Mouse (Mus musculus) embryo, embryonic 10 days (tissue): ENCODE measurements around the gene Mx1.

Experiments used
- DNase-seq: peaks from one replicate; pipeline ENCODE4 v3.0.0-alpha.2; 2015; ENCODE audit warnings: low spot score

Gene Mx1

DNA sequence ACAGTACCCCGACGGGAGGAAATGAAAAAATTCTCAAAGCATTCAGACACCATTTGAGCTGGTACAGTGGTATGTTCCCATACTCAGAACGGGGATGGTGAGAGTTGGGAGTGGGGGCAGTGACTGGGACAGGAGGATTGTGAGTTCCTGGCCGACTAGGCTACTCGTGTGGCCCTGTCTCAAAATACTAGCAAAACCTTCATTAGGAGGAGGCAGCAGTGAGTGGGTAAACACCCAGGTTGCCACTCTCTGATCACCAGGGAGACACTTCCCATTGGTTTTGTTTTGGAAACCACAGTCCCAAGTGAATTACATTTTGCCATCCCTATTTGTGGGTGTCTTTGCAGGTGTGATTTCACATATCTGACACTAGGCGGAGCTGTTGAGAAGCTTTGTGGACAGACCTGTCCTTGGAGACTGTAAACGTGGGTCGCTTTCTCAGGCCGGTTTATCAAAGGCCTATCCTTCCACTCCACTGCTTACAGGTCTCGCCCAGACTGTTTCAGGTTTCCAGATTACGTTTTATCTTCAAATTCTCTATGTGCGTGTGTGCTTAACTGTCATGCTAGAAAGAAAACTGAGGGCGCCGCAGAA, 18.9 kb downstream of the Mx1 start:
- peak; percentile 87 for DNase-seq

DNA sequence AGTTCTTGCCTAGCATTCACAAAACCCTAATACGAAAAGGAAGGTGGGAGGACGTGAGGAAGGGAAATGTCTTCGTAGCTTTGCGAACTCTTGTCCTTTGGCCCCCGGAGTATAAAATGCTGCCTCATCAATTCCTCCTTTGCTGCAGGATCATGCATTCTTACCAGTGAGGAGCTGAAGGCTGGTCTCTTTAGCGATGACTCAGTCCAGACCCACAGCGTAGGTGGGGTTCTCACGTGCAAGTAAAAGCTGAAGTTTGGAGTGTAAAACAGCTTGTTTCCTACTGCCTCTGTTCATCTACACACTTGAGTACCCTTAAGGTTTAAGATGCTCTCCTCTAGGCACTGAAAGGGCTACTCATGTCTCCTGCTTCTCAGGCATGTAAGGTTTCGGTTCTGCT, 20.7 kb downstream of the Mx1 start:
- DNase-seq, result no peak

DNA sequence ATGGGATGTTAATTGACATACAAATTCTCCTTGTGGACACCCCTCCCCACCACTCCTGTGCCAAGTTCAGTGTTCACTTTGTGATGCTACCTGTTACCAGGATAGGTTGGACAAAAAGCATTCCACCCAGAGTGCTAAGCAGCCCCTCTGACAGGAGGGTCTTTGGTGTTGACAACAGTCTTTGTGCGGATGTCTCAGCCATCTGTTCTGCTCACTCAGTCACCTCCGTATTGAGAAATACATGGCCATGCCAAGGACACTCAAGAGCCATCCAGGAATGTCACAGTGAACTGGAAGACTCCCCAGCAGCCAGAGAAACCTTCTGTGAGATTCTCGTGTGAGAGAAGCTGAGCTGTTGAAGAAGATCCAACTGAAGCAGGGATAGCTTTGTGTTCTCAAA, 24.5 kb downstream of the Mx1 start:
- no peak for DNase-seq

DNA sequence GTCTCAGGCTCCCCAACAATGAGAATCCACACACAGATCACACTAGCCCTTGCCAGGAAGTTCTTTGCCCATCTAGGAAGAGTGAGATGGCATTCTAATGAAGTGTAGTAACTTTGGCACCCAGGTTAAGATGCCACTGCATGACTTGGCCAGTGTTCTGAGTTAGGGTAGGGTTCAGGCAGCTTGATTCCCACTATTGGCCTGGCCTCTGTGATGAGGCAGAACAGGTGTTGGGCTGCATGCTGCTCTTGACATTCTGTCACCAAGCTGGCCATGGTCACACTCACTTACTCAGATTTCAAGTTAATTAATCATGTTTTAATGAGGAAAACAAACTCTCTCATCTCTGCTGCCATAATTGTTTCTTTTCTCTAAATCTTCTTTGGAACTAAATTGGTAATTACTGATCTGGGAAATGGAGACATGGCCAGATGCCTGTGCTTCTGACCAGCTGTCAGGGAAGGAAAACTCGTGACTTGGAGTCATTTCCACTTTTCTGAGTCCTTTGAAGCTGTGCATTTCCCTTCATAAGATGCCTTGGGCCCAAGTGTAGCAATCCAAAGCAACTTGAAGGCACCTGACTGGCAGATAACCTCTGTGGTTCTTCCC, 25.2 kb downstream of the Mx1 start:
- no peak for DNase-seq

DNA sequence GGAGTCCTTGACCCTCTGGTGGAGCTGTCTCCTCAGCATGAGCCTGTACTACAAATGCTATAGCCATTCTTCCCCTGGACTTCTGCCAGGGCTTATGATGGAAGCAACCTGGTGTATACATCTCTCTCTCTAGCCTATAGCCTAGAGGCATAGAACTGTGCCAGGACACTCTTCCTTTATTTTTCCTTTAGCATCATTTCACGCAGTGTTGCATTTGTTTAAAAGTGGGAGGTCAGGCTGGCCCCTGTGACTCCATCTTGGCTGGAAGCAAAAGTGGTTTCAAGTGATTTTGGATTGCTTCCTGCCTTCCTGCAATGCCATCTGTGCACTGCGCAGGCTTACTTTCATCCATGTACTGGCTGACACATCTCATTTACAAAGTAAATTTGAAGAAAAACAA, 28.5 kb downstream of the Mx1 start:
- no peak for DNase-seq

DNA sequence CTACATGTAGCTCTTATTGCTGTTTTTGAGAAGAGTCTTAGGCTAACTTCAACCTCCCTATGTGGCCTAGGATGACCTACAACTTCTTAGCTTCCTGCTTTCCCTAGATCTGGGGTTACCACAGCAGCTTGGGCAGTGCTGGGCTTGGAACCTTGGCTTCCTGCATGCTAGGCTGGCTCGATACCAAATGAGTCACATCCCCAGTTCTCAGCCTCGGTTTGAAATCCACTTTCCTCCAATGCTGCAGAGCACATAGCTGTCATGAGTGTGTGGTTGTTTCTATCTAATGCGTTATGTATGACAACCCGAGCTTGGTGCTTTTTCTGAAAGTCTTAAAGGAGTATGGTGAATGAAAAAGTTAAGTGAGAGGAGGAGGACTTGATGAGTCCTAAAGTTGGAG, 31.4 kb downstream of the Mx1 start:
- DNase-seq, result no peak

DNA sequence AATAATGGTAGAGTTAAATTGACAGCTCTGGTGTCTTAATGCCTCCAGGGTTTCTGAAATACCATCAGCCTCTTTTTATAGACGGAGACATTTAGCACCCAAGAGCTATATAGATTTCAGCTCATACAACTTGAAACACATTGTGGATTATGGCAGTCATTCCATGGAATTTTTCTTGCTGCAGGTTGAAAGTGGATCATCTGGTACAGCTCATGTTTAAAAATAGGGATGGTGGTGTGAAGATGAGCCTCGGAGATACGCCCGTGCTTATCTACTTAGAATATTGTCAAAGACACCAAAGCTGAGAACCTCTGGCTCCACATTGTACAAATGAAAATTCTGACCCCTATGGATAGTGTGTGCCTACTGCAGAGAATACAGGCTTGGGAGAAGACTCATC, 32.6 kb downstream of the Mx1 start:
- no peak for DNase-seq

DNA sequence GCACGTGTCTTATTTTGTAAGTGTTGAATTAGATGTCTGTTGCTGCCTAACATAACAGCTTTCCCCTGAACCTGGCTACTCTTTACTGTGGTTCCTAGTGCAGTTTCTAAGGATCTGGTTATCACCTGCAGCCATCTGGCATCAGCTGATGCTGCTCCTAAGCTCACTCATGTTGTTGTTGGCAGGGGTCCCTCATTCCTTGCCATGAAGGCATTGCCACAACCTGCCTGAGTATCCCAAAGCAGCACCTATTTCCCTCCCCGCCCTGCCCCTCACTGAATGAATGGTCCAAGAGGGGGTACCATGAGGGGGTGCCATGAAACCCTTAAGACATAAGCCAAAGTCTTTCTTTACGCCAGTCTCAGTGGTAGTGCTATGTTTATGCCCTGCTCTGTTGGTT, 34.7 kb downstream of the Mx1 start:
- no peak for DNase-seq

DNA sequence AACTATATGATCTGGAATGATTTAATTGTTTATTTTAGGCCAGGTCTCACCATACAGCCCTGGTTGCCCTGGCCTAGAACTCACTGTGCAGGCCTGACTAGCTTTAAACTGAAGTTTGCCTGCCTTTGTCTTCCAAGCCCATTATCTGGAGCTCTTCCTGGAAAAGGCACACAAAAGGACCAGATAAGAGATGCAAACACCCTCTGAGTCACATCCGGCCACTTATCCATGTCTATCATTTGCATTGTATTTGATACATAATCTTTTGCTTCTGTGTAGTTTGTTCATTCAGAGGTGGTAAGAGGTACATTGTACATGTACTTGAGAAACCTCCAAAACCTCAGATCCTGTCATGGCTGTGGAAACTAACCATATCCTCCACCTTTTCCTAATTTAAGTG, 39.1 kb downstream of the Mx1 start:
- no peak for DNase-seq

DNA sequence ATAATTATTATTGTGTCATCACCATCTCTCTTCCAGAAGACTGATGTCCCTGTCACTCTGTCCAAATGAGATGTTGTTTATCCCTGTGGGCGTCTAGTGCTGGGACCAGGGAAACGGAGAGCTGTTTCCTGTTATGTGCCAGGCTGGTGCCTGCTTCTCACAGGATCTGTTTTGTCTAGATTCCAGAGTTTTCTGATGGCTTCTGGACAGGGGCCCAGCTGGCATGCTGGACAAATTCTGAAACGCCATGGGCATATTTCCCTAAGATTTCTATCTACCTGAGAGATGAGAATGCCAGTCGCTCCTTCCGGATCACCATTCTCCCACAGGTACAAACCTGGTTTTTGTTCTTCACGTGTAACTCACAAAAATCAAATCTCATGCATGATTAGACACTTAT, 41.0 kb downstream of the Mx1 start:
- no peak for DNase-seq

DNA sequence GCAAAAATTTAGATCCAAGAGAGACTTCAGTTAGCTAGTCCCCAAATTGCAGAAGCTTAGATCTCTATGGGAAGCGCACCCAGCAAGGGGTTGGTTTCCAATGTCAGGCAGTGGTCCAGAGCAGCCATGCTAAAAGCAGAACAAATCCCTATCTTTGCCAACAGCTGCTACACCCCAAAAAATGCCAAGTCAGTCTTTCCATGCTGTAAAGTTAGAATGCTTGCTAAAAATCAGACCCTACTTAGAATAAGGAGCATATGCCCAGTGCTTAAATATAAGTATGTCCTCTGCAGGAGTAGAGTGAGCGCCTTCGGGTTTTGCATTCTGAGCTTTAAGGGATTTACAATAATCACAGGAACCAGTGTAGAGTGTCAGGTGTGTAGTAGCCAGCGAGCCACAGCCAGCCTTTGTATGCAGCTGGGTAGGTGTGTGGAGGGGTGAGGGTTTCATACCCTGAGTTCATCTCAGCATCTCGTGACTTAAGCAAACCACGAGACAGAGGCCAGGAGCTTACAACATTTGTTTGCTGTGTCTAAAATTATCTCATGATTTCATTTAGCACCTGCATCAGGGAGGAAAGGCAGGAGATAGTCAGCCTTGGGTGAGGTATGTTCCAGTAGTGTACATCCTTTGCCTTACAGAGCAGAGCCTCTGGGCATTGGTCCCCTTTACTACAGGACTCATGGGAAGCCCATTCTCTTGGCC, 43.8 kb downstream of the Mx1 start:
- DNase-seq, result no peak

DNA sequence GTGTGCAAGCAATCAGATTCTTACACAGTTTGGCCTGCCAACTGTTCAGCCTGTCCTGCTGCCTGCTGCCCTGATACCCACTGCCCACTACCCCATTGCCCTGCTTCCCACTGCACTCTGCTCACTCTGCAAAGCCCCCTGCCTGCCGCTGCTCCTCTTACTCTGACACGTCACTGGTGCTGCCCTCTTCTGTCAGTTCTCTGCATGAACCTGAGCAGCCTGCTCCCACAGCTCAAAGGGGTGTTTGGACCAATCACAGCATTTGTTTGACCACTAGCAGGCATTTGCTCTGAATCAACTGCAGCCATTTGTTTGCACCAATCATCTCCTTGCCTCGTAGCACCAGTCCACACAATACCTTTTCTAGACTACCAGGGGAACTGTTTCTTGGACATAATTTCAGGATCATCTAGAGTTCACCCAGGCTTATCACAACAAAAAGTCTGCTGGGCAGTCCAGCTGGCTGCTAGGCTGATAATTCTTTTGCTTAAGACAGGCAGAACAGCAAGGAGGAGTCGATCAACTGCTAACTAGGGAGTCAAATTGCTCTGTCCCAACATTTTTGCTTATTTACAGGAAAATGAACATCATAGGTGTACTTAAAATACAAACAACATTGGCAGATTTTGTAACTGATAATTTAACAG, 44.7 kb downstream of the Mx1 start:
- DNase-seq, result peak; percentile 88

DNA sequence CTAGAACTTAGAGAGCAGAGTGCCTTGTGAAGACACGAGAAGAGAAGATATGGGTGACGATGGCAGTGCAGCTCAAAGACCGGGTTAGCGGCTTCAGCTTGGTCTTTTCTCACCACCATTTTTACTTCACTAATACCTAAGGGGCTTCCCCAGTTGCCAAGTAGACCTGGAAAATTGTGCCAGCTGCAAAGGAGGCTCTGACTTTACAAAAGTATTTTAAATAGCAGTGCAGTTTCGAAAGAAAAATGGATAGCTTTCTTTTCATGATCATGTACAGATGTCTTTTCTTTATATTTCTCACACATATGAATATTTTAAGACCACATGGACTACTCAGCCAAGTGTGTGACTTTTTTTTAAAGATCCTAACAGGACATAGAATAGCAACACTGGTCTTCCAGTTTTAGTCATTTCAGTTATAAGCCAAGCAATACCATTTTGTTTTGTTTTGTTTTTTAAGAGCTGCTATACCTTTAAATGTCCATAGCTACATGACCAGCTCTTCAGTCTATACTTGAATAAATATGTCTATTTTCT, 57.2 kb downstream of the Mx1 start:
- no peak for DNase-seq

DNA sequence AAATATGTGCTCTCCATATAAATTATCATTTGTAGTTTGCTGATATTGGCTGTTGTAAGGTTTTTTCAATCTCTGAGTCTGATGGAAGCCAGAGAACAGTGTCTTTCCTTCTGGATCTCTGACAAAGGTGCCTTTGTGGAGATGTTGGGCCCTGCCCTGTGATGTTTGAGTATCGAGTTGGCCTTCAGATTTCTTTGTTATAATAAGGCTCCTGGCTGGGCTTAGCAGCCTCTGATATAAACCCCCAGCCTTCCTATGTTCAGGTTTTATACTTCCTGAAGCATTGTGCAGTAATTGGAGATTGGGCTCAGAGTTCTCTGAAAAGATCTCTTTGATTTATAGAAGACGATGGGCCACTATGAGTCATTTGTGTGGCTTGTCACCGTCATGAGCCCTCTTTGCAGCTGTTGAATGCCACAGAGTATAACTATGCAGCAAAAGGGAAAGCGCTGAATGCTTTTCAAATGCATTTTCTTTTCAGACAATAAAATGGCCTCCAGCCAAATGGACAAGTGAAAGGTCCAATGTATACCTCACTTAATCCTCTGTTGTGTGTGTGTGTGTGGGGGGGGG, 60.4 kb downstream of the Mx1 start:
- no peak for DNase-seq

DNA sequence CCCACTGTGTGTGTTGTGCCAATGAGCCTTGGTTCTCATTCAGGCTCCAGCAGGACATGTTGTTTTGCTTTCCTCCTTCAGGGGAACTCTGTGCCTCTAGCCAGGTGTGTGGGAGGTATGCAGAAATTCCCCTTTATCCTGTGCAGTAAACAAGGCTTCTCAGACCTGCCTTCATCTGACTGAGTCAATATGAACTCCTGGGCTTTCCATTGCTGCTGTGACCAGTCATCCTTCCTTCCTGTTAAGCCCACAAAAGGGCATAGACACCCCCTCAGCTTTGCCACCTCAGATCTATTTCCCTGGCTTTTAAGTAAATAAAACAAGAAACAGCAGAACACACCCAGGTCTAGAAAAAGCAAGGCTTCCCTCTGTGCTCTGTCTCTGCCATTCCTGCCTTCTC, 61.0 kb downstream of the Mx1 start:
- DNase-seq, result no peak

DNA sequence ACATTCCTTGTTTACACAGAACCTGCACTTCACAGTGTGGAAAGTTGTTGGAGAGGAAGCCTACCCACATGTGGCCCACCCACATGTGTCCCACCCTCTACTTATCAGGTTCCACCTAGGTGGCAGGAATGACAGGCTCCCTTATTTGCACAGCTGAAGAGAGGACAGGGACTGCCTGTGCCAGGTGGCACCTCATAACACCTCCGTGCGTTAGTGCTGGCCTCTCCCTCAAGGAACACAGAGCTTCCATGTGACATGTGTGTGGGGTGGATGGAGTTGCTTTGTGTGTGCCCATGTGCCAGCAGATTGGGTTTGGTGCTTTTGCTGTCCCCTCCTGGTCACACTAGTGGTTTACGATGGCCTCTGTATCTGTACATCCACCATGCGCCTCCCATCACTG, 62.7 kb downstream of the Mx1 start:
- DNase-seq, result no peak

DNA sequence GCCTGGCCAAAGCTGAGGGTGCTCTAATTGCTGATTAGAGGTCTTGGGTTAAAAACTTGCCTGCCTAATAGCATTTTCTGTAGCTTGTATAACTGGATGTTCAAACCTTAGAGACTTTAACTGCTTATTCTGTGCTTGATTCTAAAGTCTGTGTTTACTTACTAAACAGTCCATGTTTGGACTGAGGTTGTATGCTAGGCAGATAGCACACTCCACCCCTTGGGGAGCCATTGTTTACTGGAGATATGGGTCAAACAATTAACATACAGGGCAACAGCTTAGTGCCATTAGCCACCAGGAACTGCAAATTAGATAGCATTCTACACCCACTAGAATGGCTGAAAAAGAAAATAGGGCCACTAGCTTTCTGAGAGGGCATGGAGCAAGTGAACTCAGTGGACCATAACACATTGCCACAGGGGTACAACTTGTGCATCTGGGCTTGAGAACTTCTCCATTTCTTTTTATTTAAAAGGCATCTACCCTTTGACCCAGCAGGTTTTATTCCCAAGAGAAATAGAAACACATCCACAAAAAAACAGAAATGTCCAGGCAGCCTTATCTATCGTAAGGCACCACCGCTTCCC, 64.7 kb downstream of the Mx1 start:
- no peak for DNase-seq
